Mouse (Mus musculus) hindbrain, embryonic 11.5 days (tissue): ENCODE results near the gene Klb. TPM values are rescaled to one million over a fixed set of nuclear protein-coding genes. Genes with fewer than 3 reads are reported as not detected.

Experiments used
- ATAC-seq: fragments of 200-750 bp; cut with Nextera tagmentation; 2 replicates; pipeline ENCODE4 v1.8.0; 2017; ENCODE audit warnings: mild to moderate bottlenecking, moderate TSS enrichment, moderate library complexity; ENCODE audit not compliant: low FRiP score
- DNase-seq: peaks from one replicate; pipeline ENCODE4 v3.0.0-alpha.2; 2015; ENCODE audit warnings: low spot score
- H3K27ac ChIP-seq: fragments of 300-500 bp; sonication (generic); 2 replicates; pipeline ENCODE4 v1.5.1; 2014; ENCODE audit warnings: mild to moderate bottlenecking, low read depth, low read length
- H3K27me3 ChIP-seq: fragments of 300-500 bp; sonication (generic); 2 replicates; pipeline ENCODE4 v1.6.1; 2014; ENCODE audit warnings: mild to moderate bottlenecking, low read length, moderate library complexity, mixed read lengths; ENCODE audit not compliant: control insufficient read depth, insufficient read depth
- H3K36me3 ChIP-seq: fragments of 300-500 bp; sonication (generic); 2 replicates; pipeline ENCODE4 v1.6.1; 2014; ENCODE audit warnings: mild to moderate bottlenecking, low read length, moderate library complexity, mixed read lengths; ENCODE audit not compliant: control insufficient read depth, insufficient read depth
- H3K4me1 ChIP-seq: fragments of 300-500 bp; sonication (generic); replicated peaks from 2 replicates; pipeline ENCODE4 v1.6.1; 2014; ENCODE audit warnings: low read length, mixed read lengths; ENCODE audit not compliant: control insufficient read depth, insufficient read depth
- H3K4me2 ChIP-seq: fragments of 300-500 bp; sonication (generic); replicated peaks from 2 replicates; pipeline ENCODE4 v1.6.1; 2014; ENCODE audit warnings: mild to moderate bottlenecking, low read depth, low read length
- H3K4me3 ChIP-seq: fragments of 300-500 bp; sonication (generic); 2 replicates; pipeline ENCODE4 v1.5.1; 2014; ENCODE audit warnings: low read depth, low read length
- H3K9ac ChIP-seq: fragments of 300-500 bp; sonication (generic); 2 replicates; pipeline ENCODE4 v1.6.1; 2014; ENCODE audit warnings: low read depth, low read length
- H3K9me3 ChIP-seq: fragments of 300-500 bp; sonication (generic); 2 replicates; pipeline ENCODE4 v1.6.1; 2016; ENCODE audit warnings: low read length; ENCODE audit not compliant: control insufficient read depth
- WGBS: fragments of 180-500 bp; shearing (Covaris S2); extraction: QIAGEN DNeasy Blood & Tissue Kit; methylation state at CpG from one replicate; pipeline ENCODE4 v1.1.7; 2014; 5-methylcytosine and 5-hydroxymethylcytosine counted together
- polyA plus RNA-seq: library from polyadenylated mRNA; unstranded; fragments of >200 nt; fragmentation: Nextera tagmentation; extraction: Ambion mirVana; gene quantifications from 2 replicates; pipeline ENCODE4 v1.2.1, GENCODE M21; 2014

Gene Klb
- polyA plus RNA-seq, 1 experiment from 2014 or later = not detected

- Histone ChIP-seq H3K4me3 (no peak overlapping the region), H3K9ac (no peak overlapping the region), H3K27me3 (no peaks in the 10 kb centered on the region), H3K9me3 (no peaks in the 10 kb centered on the region), H3K36me3 (no peaks in the 10 kb centered on the region), H3K4me1 (no peaks in the 10 kb centered on the region), H3K4me2 (no peak overlapping the region), H3K27ac (no peak overlapping the region)
- ATAC-seq (no peak), DNase-seq (no peak)
- WGBS = 93% methylated on average over 3 of the region's 3 CpGs
These were observed 23.3 kb upstream of the Klb start for GRCm38 (mm10) chr5:65324758-65325355.

GRCm38 (mm10) chr5:65326212-65326611 is 21.9 kb upstream of the Klb start:
- Histone ChIP-seq H3K4me1 (no peaks in the 10 kb centered on the region), H3K36me3 (no peaks in the 10 kb centered on the region), H3K9me3 (no peaks in the 10 kb centered on the region), H3K27ac (no peak overlapping the region), H3K27me3 (no peaks in the 10 kb centered on the region), H3K4me3 (no peak overlapping the region), H3K4me2 (no peak overlapping the region), H3K9ac (no peak overlapping the region)
- 82% methylated on average over 5 of the region's 5 CpGs for WGBS
- no peak for DNase-seq
- no peak for ATAC-seq

- H3K4me1 ChIP-seq = no peaks in the 10 kb centered on the region
- H3K36me3 ChIP-seq = no peaks in the 10 kb centered on the region
- no peak overlapping the region for H3K4me3 ChIP-seq
- H3K9ac ChIP-seq = no peak overlapping the region
- ATAC-seq = no peak
- 79% methylated on average over 3 of the region's 3 CpGs for WGBS
- no peak for DNase-seq
- no peak overlapping the region for H3K27ac ChIP-seq
- no peaks in the 10 kb centered on the region for H3K9me3 ChIP-seq
- H3K27me3 ChIP-seq = no peaks in the 10 kb centered on the region
- no peak overlapping the region for H3K4me2 ChIP-seq
These were observed 18.1 kb upstream of the Klb start for GRCm38 (mm10) chr5:65329971-65330370.

GRCm38 (mm10) chr5:65334788-65335187 is 13.3 kb upstream of the Klb start:
- H3K27ac ChIP-seq = no peak overlapping the region
- peak overlapping the region; percentile 88 for H3K9ac ChIP-seq
- no peaks in the 10 kb centered on the region for H3K4me1 ChIP-seq
- peak overlapping the region; percentile 72 for H3K4me2 ChIP-seq
- DNase-seq (no peak), ATAC-seq (no peak)
- H3K4me3 ChIP-seq = peak overlapping the region; percentile 87
- no peaks in the 10 kb centered on the region for H3K36me3 ChIP-seq
- H3K27me3 ChIP-seq = no peaks in the 10 kb centered on the region
- H3K9me3 ChIP-seq = no peaks in the 10 kb centered on the region
- WGBS = 19% methylated on average over 8 of the region's 8 CpGs

GRCm38 (mm10) chr5:65335298-65336074 is 12.6 kb upstream of the Klb start, which contains the start of gene Rfc1:
Rfc1 (minus strand) TSS chr5:65335670.
- H3K27ac ChIP-seq = peak within 1 kb of the TSS; percentile 51
- ATAC-seq = peak; percentile 97
- peak within 1 kb of the TSS; percentile 88 for H3K9ac ChIP-seq
- WGBS = under 1% methylated on average over 64 of the region's 65 CpGs
- DNase-seq = peak; percentile 96
- no peaks in the 10 kb centered on the region for H3K4me1 ChIP-seq
- no peaks in the 10 kb centered on the region for H3K27me3 ChIP-seq
- H3K9me3 ChIP-seq = no peaks in the 10 kb centered on the region
- no peaks in the 10 kb centered on the region for H3K36me3 ChIP-seq
- H3K4me2 ChIP-seq = peak within 1 kb of the TSS; percentile 72
- H3K4me3 ChIP-seq = peak within 1 kb of the TSS; percentile 87

- Histone ChIP-seq H3K27me3 (no peaks in the 10 kb centered on the region), H3K4me3 (peak overlapping the region; percentile 87), H3K4me2 (peak overlapping the region; percentile 72), H3K9ac (no peak overlapping the region), H3K4me1 (no peaks in the 10 kb centered on the region), H3K9me3 (no peaks in the 10 kb centered on the region), H3K27ac (no peak overlapping the region), H3K36me3 (no peaks in the 10 kb centered on the region)
- ATAC-seq (peak; percentile 58; the same call in 1 of the 2 replicates), DNase-seq (no peak)
- WGBS = 25% methylated on average over 4 of the region's 4 CpGs
These were observed 12.1 kb upstream of the Klb start for GRCm38 (mm10) chr5:65336075-65336355.

- no peak for ATAC-seq
- H3K27me3 ChIP-seq = no peaks in the 10 kb centered on the region
These were observed 9.7 kb upstream of the Klb start for GRCm38 (mm10) chr5:65338394-65338793.

GRCm38 (mm10) chr5:65340167-65340566 is 7.9 kb upstream of the Klb start:
- DNase-seq = no peak
- H3K27me3 ChIP-seq = no peaks in the 10 kb centered on the region
- 48% methylated on average over 4 of the region's 4 CpGs for WGBS
- no peaks in the 10 kb centered on the region for H3K36me3 ChIP-seq
- H3K4me2 ChIP-seq = no peak overlapping the region
- no peak for ATAC-seq
- H3K9me3 ChIP-seq = no peaks in the 10 kb centered on the region
- H3K9ac ChIP-seq = no peak overlapping the region
- H3K27ac ChIP-seq = no peak overlapping the region
- no peak overlapping the region for H3K4me3 ChIP-seq
- no peaks in the 10 kb centered on the region for H3K4me1 ChIP-seq

More at GRCm38 (mm10) chr5:65338394-65338793, 9.7 kb upstream of the Klb start:
- Histone ChIP-seq H3K27ac (no peak overlapping the region), H3K4me2 (no peak overlapping the region), H3K4me3 (no peak overlapping the region), H3K9ac (no peak overlapping the region), H3K4me1 (no peaks in the 10 kb centered on the region), H3K36me3 (no peaks in the 10 kb centered on the region), H3K9me3 (no peaks in the 10 kb centered on the region)
- DNase-seq = no peak
- 79% methylated on average over 6 of the region's 6 CpGs for WGBS

GRCm38 (mm10) chr5:65350508-65350907 is 2.4 kb downstream of the Klb start:
- Histone ChIP-seq H3K27ac (no peak overlapping the region), H3K4me3 (no peak overlapping the region), H3K9me3 (no peaks in the 10 kb centered on the region), H3K36me3 (no peaks in the 10 kb centered on the region), H3K9ac (no peak overlapping the region), H3K27me3 (no peaks in the 10 kb centered on the region), H3K4me2 (no peak overlapping the region), H3K4me1 (no peaks in the 10 kb centered on the region)
- 64% methylated on average over 10 of the region's 10 CpGs for WGBS
- DNase-seq = no peak
- ATAC-seq = no peak
